Mouse (Mus musculus) layer of hippocampus, adult 9-11 months (tissue): ENCODE measurements around the gene Opa3.
A peak's percentile ranks its signal among the peaks of the same experiment; 100 is the strongest.
"Not testable (repeated sequence)": the region's sequence is repeated elsewhere in the genome, so short reads cannot be mapped to it uniquely, and the experiment has no call there.

Source experiments
- DNase-seq: peaks from one replicate; pipeline ENCODE4 v3.0.0; 2022

Opa3 gene

GRCm38 (mm10) chr7:19252078-19252477 is 23.9 kb downstream of the Opa3 start:
- no peak for DNase-seq

- no peak for DNase-seq
Measured at GRCm38 (mm10) chr7:19253437-19253836, 25.3 kb downstream of the Opa3 start.

- no peak for DNase-seq
Measured at GRCm38 (mm10) chr7:19255395-19255794, 27.3 kb downstream of the Opa3 start.

- DNase-seq, result no peak
Measured at GRCm38 (mm10) chr7:19256567-19256966, 28.4 kb downstream of the Opa3 start.

GRCm38 (mm10) chr7:19257390-19258022 is 29.4 kb downstream of the Opa3 start:
- peak; percentile 70 for DNase-seq

- DNase-seq, result no peak
Measured at GRCm38 (mm10) chr7:19258336-19258735, 30.2 kb downstream of the Opa3 start.

GRCm38 (mm10) chr7:19265147-19265546 is 37.0 kb downstream of the Opa3 start:
- no peak for DNase-seq

- peak; percentile 59 for DNase-seq
Measured at GRCm38 (mm10) chr7:19265928-19266822, 38.0 kb downstream of the Opa3 start.

- DNase-seq, result no peak
Measured at GRCm38 (mm10) chr7:19267051-19267450, 38.9 kb downstream of the Opa3 start.

- DNase-seq, result no peak
Measured at GRCm38 (mm10) chr7:19268993-19269681, 41.0 kb downstream of the Opa3 start.

- no peak for DNase-seq
Measured at GRCm38 (mm10) chr7:19269721-19270441, 41.7 kb downstream of the Opa3 start.

GRCm38 (mm10) chr7:19270509-19271237 is 42.5 kb downstream of the Opa3 start:
- no peak for DNase-seq

GRCm38 (mm10) chr7:19271238-19272172 is 43.4 kb downstream of the Opa3 start, which contains the start of gene Vasp:
Gene Vasp (minus strand): TSS chr7:19271817.
- DNase-seq, result peak; percentile 84

GRCm38 (mm10) chr7:19272173-19272764 is 44.1 kb downstream of the Opa3 start:
- DNase-seq, result no peak

- DNase-seq, result no peak
Measured at GRCm38 (mm10) chr7:19276253-19276652, 48.1 kb downstream of the Opa3 start.

- DNase-seq, result no peak
Measured at GRCm38 (mm10) chr7:19279052-19279451, 50.9 kb downstream of the Opa3 start.

- no peak for DNase-seq
Measured at GRCm38 (mm10) chr7:19279581-19280114, 51.5 kb downstream of the Opa3 start, which contains the start of gene Ppm1n. Gene Ppm1n (minus strand): TSS chr7:19280064.

- not testable (repeated sequence) for DNase-seq
Measured at GRCm38 (mm10) chr7:19281680-19282304, 53.7 kb downstream of the Opa3 start.

GRCm38 (mm10) chr7:19282385-19282784 is 54.3 kb downstream of the Opa3 start, which contains the start of gene Rtn2:
Gene Rtn2 (plus strand): TSS chr7:19282624.
- peak; percentile 84 for DNase-seq
